Mouse (Mus musculus) testis, postnatal 14 days (tissue): Measurements from ENCODE around the gene Lyrm4.

Experiments used
- DNase-seq: peaks from one replicate; pipeline ENCODE4 v3.0.0; 2021; ENCODE audit warnings: low spot score

Lyrm4 gene

GRCm38 (mm10) chr13:36096684-36097383 is 20.5 kb downstream of the Lyrm4 start:
- DNase-seq: no peak

GRCm38 (mm10) chr13:36088168-36088567 is 29.2 kb downstream of the Lyrm4 start:
- DNase-seq: no peak

GRCm38 (mm10) chr13:36087427-36087826 is 29.9 kb downstream of the Lyrm4 start:
- no peak for DNase-seq

DNA sequence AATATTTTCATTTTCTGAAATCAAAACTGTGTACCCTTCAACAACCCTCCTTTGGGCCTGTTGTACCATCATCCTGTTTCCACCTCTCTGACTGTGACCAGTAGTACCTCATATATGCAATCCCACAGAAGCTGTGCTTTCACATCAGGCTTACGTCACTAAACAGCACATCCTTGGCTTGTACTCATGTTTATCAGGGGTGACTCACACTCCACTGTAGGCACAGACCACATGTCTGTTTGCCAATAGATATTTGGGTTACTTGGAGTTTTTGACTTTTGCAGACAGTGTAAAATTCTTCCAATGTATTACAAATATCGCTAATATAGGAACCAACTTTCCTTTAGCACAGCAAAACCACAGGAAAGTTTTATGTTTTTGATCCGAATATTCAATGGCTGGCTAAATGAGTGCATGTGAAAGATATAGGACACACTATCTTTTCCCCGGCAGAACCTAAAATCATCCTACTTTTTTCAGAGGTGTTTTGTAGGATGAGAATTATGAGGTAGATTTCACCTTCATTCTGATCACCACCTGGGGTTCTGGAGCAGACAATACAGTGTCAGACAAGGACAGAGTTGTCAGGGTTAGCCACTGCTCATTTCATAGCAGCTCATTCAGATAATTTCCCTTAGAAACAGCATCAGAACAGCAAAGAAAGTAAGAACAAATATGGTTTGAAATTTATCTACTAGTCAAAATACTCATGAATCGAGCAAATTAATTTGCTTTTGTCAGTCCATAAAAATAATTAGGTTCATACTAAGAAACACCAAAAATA is 30.5 kb downstream of the Lyrm4 start:
- DNase-seq: no peak

DNA sequence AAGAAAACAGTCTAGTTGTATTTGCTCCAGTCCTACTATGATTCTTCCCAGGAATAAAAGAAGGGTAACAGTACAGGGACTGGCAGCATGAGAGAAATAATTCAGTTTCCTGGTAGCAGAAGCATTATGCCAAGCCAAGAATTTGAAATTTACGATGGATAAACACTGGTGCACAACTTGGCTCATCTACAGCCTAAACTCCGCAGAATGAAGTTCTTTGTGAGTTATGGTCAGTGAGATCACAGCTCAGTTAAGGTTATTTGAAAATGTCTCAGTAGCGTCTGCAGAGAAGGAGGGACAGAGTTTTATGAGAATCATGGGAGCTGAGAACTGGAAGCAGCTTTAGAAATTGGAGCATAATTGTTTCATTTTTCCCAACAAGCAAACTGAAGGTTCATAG is 31.4 kb downstream of the Lyrm4 start:
- DNase-seq: no peak

DNA sequence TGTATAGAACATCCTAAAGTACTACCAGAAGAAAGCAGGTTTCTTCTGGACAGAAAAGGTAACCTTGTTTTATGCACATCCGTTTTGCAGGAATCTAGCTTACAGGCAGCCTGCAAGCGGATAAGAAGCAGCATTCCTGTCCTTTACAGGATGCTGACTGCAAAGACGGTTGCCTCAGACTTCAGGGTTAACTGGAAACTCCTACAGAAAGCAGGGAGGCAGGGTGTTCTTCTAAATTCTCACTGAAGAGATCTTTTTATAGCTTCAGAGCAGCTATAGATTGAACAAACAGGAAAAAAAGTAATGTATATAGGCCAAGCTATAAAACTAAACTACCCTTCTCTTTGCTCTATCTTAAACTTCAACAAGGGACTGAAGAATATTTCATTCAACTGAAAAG is 32.6 kb downstream of the Lyrm4 start:
- DNase-seq: no peak

GRCm38 (mm10) chr13:36081591-36081990 is 35.7 kb downstream of the Lyrm4 start:
- DNase-seq: no peak

DNA sequence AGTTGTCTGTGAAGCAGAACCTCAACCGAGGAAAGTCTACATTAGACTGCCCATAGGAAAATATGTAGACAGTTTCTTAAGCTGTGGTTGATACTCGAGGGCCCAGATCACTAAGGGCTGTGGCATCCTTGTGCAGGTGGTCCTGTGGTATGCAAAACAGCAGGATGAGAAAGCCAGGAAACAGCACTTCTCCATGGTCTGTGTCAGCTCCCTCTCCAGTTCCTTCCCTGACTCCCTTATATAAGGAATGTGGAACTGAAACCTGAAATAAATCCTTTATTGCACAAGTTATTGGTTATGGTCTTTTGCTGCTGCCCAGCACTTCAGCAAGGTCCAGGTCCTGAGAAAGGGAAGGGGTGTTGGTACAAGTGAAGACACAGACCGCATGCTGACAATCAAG is 42.8 kb downstream of the Lyrm4 start:
- no peak for DNase-seq

GRCm38 (mm10) chr13:36066676-36067075 is 50.6 kb downstream of the Lyrm4 start:
- DNase-seq: no peak

- no peak for DNase-seq
Measured at GRCm38 (mm10) chr13:36057489-36057888, 59.8 kb downstream of the Lyrm4 start.

DNA sequence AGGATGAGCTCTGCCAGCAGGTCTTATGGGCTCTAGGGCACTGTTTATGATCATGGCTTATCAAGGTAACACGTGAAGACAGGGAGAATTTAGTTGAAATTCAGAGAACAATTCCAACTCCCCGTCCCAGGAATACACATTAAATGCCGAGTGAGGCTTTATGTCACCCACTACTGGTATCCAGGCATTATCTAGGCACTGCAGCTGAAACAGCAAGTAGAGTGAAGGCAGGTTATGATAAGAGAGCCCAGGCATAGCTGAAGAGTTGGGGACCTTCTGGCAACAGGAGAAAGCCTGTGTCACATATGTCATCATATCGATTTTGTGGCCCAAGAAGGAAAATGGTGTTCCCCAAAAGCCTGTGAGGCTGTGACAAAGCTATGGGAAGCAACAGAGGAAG is 60.4 kb downstream of the Lyrm4 start:
- DNase-seq: no peak

GRCm38 (mm10) chr13:36056509-36056908 is 60.8 kb downstream of the Lyrm4 start:
- no peak for DNase-seq

DNA sequence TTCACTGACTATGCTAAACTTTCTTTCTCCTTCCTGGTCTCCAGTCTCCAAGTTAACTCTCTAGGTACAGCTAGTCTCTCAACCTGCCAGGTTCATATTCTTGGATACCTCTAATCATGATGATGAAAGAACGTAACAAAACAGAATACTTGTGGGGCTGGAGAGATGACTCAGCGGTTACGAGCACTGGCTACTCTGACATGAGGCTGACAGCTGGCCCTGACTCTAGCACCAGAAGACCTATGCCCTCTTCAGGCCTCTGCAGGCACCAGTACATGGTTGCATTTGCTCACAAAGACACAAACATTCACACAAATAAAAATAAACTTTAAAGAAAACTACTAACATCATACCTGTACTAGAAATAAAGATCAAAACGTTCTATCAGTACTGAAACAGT is 81.8 kb downstream of the Lyrm4 start:
- DNase-seq: no peak

DNA sequence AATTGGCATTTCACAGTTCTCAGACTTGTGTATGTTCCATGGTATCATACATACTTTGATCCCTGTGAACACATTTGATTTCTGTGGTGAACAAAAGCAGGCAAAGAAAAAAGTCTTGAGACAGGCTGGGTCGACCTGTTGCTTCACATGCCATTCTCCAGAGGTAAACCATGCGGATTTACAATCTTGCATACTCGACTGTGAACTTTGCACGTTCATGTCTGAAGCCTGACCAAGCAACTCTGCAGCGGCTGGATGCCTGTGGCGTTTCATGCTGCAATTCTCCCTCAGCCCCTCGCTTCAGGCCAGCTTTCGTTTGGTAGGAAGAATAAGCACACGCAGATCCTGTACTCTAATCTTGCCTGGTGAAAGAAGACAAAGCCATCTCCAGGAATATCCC is 85.4 kb downstream of the Lyrm4 start:
- DNase-seq: no peak

DNA sequence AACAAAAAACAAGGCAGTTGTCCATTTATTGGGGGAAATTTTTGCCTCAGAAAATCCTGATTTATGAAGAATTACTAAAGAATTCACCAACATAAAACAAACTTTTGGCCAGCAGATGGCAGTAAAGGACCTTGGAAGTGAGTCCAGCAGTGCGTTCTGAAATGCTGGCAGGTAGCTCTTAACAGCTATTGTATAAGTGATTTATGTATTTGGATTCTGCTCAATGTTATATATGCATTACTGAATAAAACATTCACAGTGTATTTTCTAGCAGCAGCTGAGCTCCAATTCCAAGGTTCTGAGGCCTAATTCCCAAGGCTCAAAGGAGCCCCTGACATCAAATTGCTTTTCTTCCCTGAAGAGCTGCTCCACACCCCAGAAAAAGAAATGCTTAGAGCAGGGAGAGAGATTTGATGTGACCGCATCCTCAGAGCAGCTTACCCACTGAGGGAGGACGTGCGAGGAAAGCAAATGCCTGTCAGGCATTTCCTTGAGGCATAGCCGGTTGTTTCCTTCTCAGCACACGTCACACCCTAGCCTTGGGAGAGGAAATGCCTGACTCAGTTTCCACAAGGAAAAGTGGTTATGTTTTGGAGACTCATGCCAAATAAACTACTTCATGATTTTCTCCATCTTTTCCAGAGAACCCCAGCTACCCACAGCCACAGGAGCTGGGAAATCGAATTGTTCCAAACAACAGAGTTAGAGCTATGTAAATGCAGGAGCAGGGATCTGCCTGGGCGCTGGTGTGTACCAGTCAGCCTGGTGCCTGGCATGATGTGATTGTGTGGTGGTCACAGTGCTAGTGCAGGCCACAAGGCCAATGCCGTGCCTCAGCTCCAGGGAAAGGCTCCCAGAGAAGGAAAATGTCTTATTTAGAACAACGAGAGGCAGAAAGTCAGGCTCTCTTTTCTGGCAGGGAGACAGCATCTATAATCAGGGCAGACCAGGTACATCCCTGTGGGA is 97.7 kb downstream of the Lyrm4 start:
- peak; percentile 17 for DNase-seq

GRCm38 (mm10) chr13:36018017-36018416 is 99.3 kb downstream of the Lyrm4 start:
- DNase-seq: no peak

GRCm38 (mm10) chr13:36015636-36016035 is 101.7 kb downstream of the Lyrm4 start:
- DNase-seq: no peak

- DNase-seq: no peak
Measured at GRCm38 (mm10) chr13:36009981-36010380, 107.3 kb downstream of the Lyrm4 start.

- no peak for DNase-seq
Measured at GRCm38 (mm10) chr13:36000798-36001197, 116.5 kb downstream of the Lyrm4 start.

DNA sequence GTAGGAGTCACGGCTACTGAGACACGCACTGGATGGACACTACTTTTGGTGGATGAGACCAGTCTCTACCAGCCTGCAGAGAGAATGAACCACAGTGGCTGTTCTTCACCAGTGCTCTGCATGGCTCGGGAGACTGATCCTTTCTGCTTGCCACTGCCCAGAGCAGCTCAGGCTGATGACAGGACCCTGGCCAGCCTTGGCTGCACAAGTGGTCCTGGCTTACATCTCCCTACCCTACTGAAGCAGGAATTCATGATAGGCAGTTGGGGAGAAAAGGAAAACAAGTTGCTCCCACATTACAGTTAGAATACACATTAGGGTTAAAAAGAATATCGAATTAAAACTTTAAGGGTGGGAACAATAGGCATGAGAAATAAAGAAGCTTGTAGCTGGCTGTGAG is 119.7 kb downstream of the Lyrm4 start:
- no peak for DNase-seq

- no peak for DNase-seq
Measured at GRCm38 (mm10) chr13:35995696-35996426, 121.5 kb downstream of the Lyrm4 start.

- no peak for DNase-seq
Measured at GRCm38 (mm10) chr13:35995231-35995630, 122.1 kb downstream of the Lyrm4 start.
